Mouse (Mus musculus): Measurements from ENCODE around the gene Gm5136.

- no peak for TF ChIP-seq HCFC1 (IDR thresholded peaks at IDR 0.05; ENCODE audit: borderline replicate concordance, insufficient read depth, low read length)
- no peak for TF ChIP-seq CHD2 (IDR thresholded peaks at IDR 0.05; ENCODE audit: low read depth, low read length)
- TF ChIP-seq MAFK (IDR thresholded peaks at IDR 0.05; ENCODE audit: insufficient read depth, low read depth, low read length), result no peak
- TF ChIP-seq ZC3H11A (IDR thresholded peaks at IDR 0.05; ENCODE audit: borderline replicate concordance, low read depth, low read length), result no peak
- no peak for TF ChIP-seq ZNF384 (IDR thresholded peaks at IDR 0.05; ENCODE audit: low read depth, low read length)
Measured at GRCm38 (mm10) chr10:108701361-108702128, 1.6 kb upstream of the Gm5136 start.
